Mouse (Mus musculus) adipose tissue, adult 10 weeks (tissue): ENCODE data around the gene Fbxw14. TPM values are rescaled to one million over a fixed set of nuclear protein-coding genes. Genes with fewer than 3 reads are reported as not detected.

ENCODE experiments used
- polyA plus RNA-seq: library from polyadenylated mRNA; stranded (reverse); fragments of 350-450 nt; fragmentation: Illumina TruSeq; extraction: RNeasy Lipid Tissue Mini Kit (QIAGEN cat#74804); gene quantifications from one replicate; pipeline ENCODE4 v1.2.3, GENCODE M21; 2014; ENCODE audit warnings: low read depth, low replicate concordance

Gene Fbxw14
- polyA plus RNA-seq: not detected

DNA sequence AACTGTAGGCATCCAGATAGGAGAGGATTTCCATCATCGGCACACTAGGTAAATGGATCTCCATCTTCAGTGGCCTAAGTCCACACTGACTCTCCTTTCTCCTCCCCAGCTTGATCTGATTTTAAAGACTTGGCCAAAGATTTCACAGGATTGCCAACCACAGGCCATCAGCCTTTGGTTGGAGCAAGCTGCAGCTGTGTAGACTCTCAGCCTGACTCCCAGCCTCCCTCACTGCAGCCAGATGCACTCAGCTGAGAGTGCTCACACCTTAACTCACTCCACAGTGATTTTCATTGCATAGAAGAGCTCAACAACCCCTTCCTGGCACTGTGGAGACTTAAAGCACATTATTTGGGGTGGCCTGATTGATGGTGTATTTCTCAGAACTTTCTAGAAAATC, at the start of gene Fbxw14:
TSS of gene Fbxw14 (minus strand) at position 101 of the 400 bp plus-strand sequence.

DNA sequence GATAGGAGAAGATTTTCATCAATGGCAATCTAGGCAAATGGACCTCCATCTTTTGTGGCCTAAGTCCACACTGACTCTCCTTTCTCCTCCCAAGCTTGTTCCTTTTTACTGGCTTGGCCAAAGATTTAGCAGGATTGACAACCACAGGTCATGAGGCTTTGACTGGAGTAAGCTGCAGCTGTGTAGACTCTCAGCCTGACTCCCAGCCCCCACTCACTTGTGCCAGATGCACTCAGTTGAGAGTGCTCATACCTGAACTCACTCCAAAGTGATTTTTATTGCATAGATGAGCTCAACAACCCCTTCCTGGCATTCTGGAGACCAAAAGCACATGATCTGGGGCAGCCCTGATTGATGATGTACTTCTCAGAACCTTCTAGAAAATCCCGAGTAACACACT, 52.8 kb downstream of the Fbxw14 start, which contains the start of gene Fbxw20:
TSS of gene Fbxw20 (minus strand) at position 101 of the 400 bp plus-strand sequence.

Other genes with a start within 250 kb of the Fbxw14 start
- 103 TPM for gene Shisa5, start 249.1 kb downstream of the Fbxw14 start, polyA plus RNA-seq
- 17.6 TPM for gene Trex1, start 227.9 kb downstream of the Fbxw14 start, polyA plus RNA-seq
- gene Atrip, start 213.6 kb downstream of the Fbxw14 start, polyA plus RNA-seq: 10.4 TPM
- 7.0 TPM for gene Ccdc51, start 205.2 kb downstream of the Fbxw14 start, polyA plus RNA-seq
- 214 TPM for gene Tma7, start 205.1 kb downstream of the Fbxw14 start, polyA plus RNA-seq
- gene Plxnb1, start 192.3 kb downstream of the Fbxw14 start, polyA plus RNA-seq: 10.7 TPM
- not detected for gene Fbxw21, start 125.6 kb downstream of the Fbxw14 start, polyA plus RNA-seq
- gene Fbxw13, start 91.7 kb downstream of the Fbxw14 start, polyA plus RNA-seq: not detected
- not detected for gene Fbxw20, start 52.9 kb downstream of the Fbxw14 start, polyA plus RNA-seq
- not detected for gene Fbxw28, start 52.0 kb upstream of the Fbxw14 start, polyA plus RNA-seq
- not detected for gene Fbxw22, start 116.6 kb upstream of the Fbxw14 start, polyA plus RNA-seq
- gene Fbxw16, start 161.5 kb upstream of the Fbxw14 start, polyA plus RNA-seq: not detected
- gene Fbxw19, start 208.2 kb upstream of the Fbxw14 start, polyA plus RNA-seq: not detected